Mouse (Mus musculus) lung, embryonic 16.5 days (tissue): ENCODE results near the gene Ssh2. TPM values are rescaled to one million over a fixed set of nuclear protein-coding genes. Genes with fewer than 3 reads are reported as not detected.
A peak's percentile ranks its signal among the peaks of the same experiment; 100 is the strongest.

Experiments used
- ATAC-seq: fragments of 200-750 bp; cut with Nextera tagmentation; 2 replicates; pipeline ENCODE4 v1.8.0; 2017; ENCODE audit warnings: low read depth, mild to moderate bottlenecking, moderate library complexity
- H3K27ac ChIP-seq: fragments of 300-500 bp; sonication (generic); 2 replicates; pipeline ENCODE4 v1.5.1; 2014; ENCODE audit warnings: mild to moderate bottlenecking, control low read depth, low read length
- H3K27me3 ChIP-seq: fragments of 300-500 bp; sonication (generic); 2 replicates; pipeline ENCODE4 v1.6.1; 2014; ENCODE audit warnings: low read depth, low read length, mixed read lengths; ENCODE audit not compliant: control insufficient read depth, insufficient read depth
- H3K36me3 ChIP-seq: fragments of 300-500 bp; sonication (generic); 2 replicates; pipeline ENCODE4 v1.6.1; 2014; ENCODE audit warnings: low read length; ENCODE audit not compliant: control insufficient read depth, insufficient read depth
- H3K4me1 ChIP-seq: fragments of 300-500 bp; sonication (generic); replicated peaks from 2 replicates; pipeline ENCODE4 v1.6.1; 2014; ENCODE audit warnings: low read length, mixed read lengths; ENCODE audit not compliant: control insufficient read depth, insufficient read depth
- H3K4me2 ChIP-seq: fragments of 300-500 bp; sonication (generic); 2 replicates; pipeline ENCODE4 v1.6.1; 2014; ENCODE audit warnings: low read depth, low read length, control low read depth
- H3K4me3 ChIP-seq: fragments of 300-500 bp; sonication (generic); 2 replicates; pipeline ENCODE4 v1.5.1; 2014; ENCODE audit warnings: mild to moderate bottlenecking, low read length, control low read depth
- H3K9ac ChIP-seq: fragments of 300-500 bp; sonication (generic); 2 replicates; pipeline ENCODE4 v1.6.1; 2014; ENCODE audit warnings: low read length, control low read depth
- H3K9me3 ChIP-seq: fragments of 300-500 bp; sonication (generic); 2 replicates; pipeline ENCODE4 v1.6.1; 2016; ENCODE audit warnings: low read length; ENCODE audit not compliant: control insufficient read depth
- WGBS: fragments of 180-500 bp; shearing (Covaris S2); extraction: QIAGEN DNeasy Blood & Tissue Kit; methylation state at CpG from one replicate; pipeline ENCODE4 v1.1.7; 2014; 5-methylcytosine and 5-hydroxymethylcytosine counted together
- polyA plus RNA-seq: library from polyadenylated mRNA; unstranded; fragments of >200 nt; fragmentation: Nextera tagmentation; extraction: Ambion mirVana; gene quantifications from 2 replicates; pipeline ENCODE4 v1.2.1, GENCODE M21; 2015

The Ssh2 gene
- polyA plus RNA-seq, 1 experiment from 2014 or later: 14.5 TPM

- H3K4me2 ChIP-seq: no peak overlapping the region
- ATAC-seq: no peak
- 80% methylated on average over 3 of the region's 3 CpGs for WGBS
- H3K9me3 ChIP-seq: no peaks in the 10 kb centered on the region
- H3K4me3 ChIP-seq: no peak overlapping the region
- no peak overlapping the region for H3K9ac ChIP-seq
- no peaks in the 10 kb centered on the region for H3K27me3 ChIP-seq
- no peaks in the 10 kb centered on the region for H3K4me1 ChIP-seq
- H3K27ac ChIP-seq: no peak overlapping the region
- H3K36me3 ChIP-seq: no peaks in the 10 kb centered on the region
Observed at GRCm38 (mm10) chr11:77307205-77307604, 91.1 kb downstream of the Ssh2 start.

- H3K4me3 ChIP-seq: no peak overlapping the region
- WGBS: 3% methylated on average over 1 of the region's 1 CpGs
- no peaks in the 10 kb centered on the region for H3K36me3 ChIP-seq
- H3K27ac ChIP-seq: no peak overlapping the region
- H3K9ac ChIP-seq: no peak overlapping the region
- H3K4me1 ChIP-seq: no peaks in the 10 kb centered on the region
- no peak for ATAC-seq
- H3K27me3 ChIP-seq: no peaks in the 10 kb centered on the region
- H3K4me2 ChIP-seq: no peak overlapping the region
- H3K9me3 ChIP-seq: no peaks in the 10 kb centered on the region
Observed at GRCm38 (mm10) chr11:77308533-77308932, 92.4 kb downstream of the Ssh2 start.

- Histone ChIP-seq H3K9ac (no peak overlapping the region), H3K4me3 (no peak overlapping the region), H3K27ac (no peak overlapping the region), H3K36me3 (no peaks in the 10 kb centered on the region), H3K4me1 (no peaks in the 10 kb centered on the region), H3K27me3 (no peaks in the 10 kb centered on the region), H3K9me3 (no peaks in the 10 kb centered on the region), H3K4me2 (no peak overlapping the region)
- no peak for ATAC-seq
- WGBS: 26% methylated on average over 3 of the region's 3 CpGs
Observed at GRCm38 (mm10) chr11:77317721-77318477, 101.8 kb downstream of the Ssh2 start.

- Histone ChIP-seq H3K27ac (no peak overlapping the region), H3K4me3 (no peak overlapping the region), H3K9ac (no peak overlapping the region), H3K4me2 (no peak overlapping the region), H3K36me3 (no peaks in the 10 kb centered on the region), H3K4me1 (no peaks in the 10 kb centered on the region), H3K9me3 (no peaks in the 10 kb centered on the region), H3K27me3 (no peaks in the 10 kb centered on the region)
- no peak for ATAC-seq
Observed at GRCm38 (mm10) chr11:77318478-77319118, 102.5 kb downstream of the Ssh2 start.

- Histone ChIP-seq H3K9me3 (no peaks in the 10 kb centered on the region), H3K27ac (no peak overlapping the region), H3K36me3 (0 out of 2 replicates have a peak, but pooled peaks cover 3% of the 10 kb centered on the region), H3K4me1 (no peaks in the 10 kb centered on the region), H3K9ac (no peak overlapping the region), H3K4me3 (no peak overlapping the region), H3K27me3 (no peaks in the 10 kb centered on the region), H3K4me2 (no peak overlapping the region)
- ATAC-seq: no peak
- 17% methylated on average over 1 of the region's 1 CpGs for WGBS
Observed at GRCm38 (mm10) chr11:77321214-77321613, 105.1 kb downstream of the Ssh2 start.

GRCm38 (mm10) chr11:77330529-77330928 lies 114.4 kb downstream of the Ssh2 start:
- 68% methylated on average over 2 of the region's 2 CpGs for WGBS
- no peak for ATAC-seq

GRCm38 (mm10) chr11:77347273-77347672 lies 131.2 kb downstream of the Ssh2 start:
- Histone ChIP-seq H3K9ac (no peak overlapping the region), H3K9me3 (no peaks in the 10 kb centered on the region), H3K4me2 (peak overlapping the region; percentile 57), H3K36me3 (no peaks in the 10 kb centered on the region), H3K4me1 (peaks cover 6% of the 10 kb centered on the region; the same call in 1 of the 2 replicates), H3K27ac (no peak overlapping the region), H3K27me3 (no peaks in the 10 kb centered on the region), H3K4me3 (no peak overlapping the region)
- 74% methylated on average over 4 of the region's 4 CpGs for WGBS
- no peak for ATAC-seq

More at GRCm38 (mm10) chr11:77330529-77330928, 114.4 kb downstream of the Ssh2 start:
- Histone ChIP-seq H3K27ac (no peak overlapping the region), H3K9ac (no peak overlapping the region), H3K4me3 (no peak overlapping the region), H3K36me3 (no peaks in the 10 kb centered on the region), H3K4me1 (no peaks in the 10 kb centered on the region), H3K27me3 (no peaks in the 10 kb centered on the region), H3K9me3 (no peaks in the 10 kb centered on the region), H3K4me2 (no peak overlapping the region)

- Histone ChIP-seq H3K9ac (peak overlapping the region; percentile 84), H3K4me3 (peak overlapping the region; percentile 81), H3K9me3 (no peaks in the 10 kb centered on the region), H3K27ac (peak overlapping the region; percentile 80), H3K4me2 (peak overlapping the region; percentile 57), H3K27me3 (no peaks in the 10 kb centered on the region), H3K36me3 (no peaks in the 10 kb centered on the region), H3K4me1 (peaks cover 6% of the 10 kb centered on the region; the same call in 1 of the 2 replicates)
- under 1% methylated on average over 51 of the region's 54 CpGs for WGBS
- ATAC-seq: peak; percentile 100
Observed at GRCm38 (mm10) chr11:77348142-77348741, 132.2 kb downstream of the Ssh2 start.

- no peak for ATAC-seq
- 26% methylated on average over 6 of the region's 6 CpGs for WGBS
- H3K4me2 ChIP-seq: peak overlapping the region; percentile 57
- H3K4me1 ChIP-seq: peaks cover 6% of the 10 kb centered on the region; the same call in 1 of the 2 replicates
- peak overlapping the region; percentile 81 for H3K4me3 ChIP-seq
- peak overlapping the region; percentile 84 for H3K9ac ChIP-seq
- H3K36me3 ChIP-seq: no peaks in the 10 kb centered on the region
- no peaks in the 10 kb centered on the region for H3K27me3 ChIP-seq
- no peaks in the 10 kb centered on the region for H3K9me3 ChIP-seq
- no peak overlapping the region for H3K27ac ChIP-seq
Observed at GRCm38 (mm10) chr11:77348985-77349384, 132.9 kb downstream of the Ssh2 start.
